Mouse (Mus musculus) layer of hippocampus, postnatal 36 days (tissue): ENCODE results near the gene Chrne. TPM values are rescaled to one million over a fixed set of nuclear protein-coding genes. Genes with fewer than 3 reads are reported as not detected.

Experiments
- DNase-seq, 2 experiments: peaks; one replicate each; pipeline ENCODE4 v3.0.0; 2022
- total RNA-seq, 2 experiments: library from RNA; stranded (reverse); gene quantifications; 2 replicates each; pipeline ENCODE4 v1.2.3; 2021

Gene Chrne
- total RNA-seq, 2 experiments from 2014 or later = not detected

DNA sequence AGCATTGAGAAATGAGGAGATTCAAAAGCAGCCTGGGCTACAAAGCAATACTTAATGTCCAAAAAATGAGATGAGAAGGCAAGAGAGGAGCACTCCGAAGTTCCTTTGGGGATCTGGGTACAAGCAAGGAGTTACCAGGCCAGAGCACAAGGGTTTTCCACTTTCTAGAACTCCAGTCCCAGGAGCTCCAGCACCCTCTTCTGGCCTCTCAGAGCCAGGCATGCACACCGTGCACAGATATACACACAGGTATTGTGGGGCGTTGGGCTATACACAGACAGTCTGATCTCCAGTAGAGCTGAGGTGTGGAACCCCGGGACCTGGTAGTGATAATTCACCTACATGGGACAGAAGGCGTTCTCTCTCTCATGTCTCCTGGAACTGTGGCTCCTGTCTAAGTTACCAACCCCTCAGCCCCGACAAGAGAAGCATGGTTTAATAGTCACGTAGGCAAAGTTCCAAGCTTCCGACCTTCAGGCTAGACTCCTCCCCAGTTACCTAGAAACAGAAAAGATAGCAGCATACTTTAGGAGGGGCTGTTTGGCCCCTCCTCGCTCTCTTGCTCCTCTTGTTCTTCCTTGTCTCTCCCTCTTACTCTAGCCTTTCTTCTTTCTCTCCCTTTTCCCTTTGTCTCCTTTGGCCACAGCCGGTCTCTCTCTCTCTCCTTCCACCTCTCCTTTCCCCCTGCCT lies 4.2 kb upstream of the Chrne start:
- DNase-seq = no peak

DNA sequence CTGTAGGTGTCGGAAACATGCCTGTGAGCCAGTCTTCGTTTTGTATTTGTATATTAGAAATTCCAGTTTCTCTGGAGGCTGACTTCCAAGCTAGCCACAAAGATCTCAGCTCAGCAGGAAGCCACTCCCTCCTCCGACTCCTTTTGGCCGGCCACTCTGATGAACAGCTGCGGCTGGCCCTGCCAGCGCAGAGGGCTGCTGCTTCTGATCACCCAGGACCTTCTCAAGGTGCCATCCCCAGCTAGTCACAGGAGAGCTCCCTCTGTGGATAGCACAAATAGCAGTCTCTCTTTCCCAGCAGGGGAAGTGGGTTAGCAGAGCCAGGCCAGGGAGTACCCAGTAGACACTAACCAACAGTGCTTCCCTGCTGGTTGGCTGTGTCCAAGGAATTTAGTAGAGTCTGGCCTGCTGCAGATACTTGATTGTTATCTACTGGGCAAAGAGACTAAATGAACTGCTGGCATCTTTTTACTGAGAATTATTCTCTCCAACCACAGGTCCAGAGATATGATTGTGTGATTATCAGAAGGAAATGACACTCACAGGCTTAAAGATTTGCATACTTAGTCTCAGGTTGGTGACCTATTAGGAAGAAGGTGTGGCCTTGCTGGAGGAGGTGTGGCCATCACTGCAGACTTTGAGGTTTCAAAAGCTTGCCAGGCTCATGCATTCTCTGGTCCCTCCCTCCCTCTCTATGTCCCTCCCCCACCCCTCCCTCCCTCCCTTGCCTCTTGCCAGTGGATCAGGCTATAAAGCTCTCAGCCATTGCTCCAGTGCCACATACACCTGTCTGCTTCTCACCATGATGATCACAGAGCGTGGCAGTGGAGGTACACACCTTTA lies 3.2 kb upstream of the Chrne start:
- DNase-seq = no peak

DNA sequence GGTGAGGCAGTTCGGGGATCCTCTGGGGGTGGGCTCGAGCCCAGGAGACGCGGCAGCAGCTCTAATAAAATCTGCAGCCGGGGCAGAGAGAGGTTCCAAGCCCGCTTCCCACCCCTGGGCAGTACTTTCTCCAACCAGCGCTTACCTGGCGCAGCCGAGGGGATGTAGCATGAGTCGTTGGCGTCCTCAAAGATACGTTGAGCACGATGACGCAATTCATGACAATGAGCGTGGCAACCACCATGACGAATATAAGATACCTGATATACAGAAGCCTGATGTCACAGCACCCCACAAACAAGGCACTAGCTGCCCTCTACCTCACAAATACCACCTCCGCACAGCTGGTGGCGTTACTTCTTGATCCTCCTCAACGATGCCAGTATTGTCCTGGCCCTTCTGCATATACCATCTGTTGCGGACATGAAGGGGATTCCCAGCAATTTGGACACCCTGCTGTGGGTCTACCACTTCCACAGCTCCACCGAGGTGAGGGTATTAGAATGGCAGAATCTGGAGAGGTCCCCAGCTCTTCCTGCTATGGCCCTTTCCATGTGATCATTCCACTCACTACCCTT lies 3.4 kb downstream of the Chrne start, which contains the start of gene 4930544D05Rik:
Gene 4930544D05Rik (plus strand): TSS at position 333 of the 578 bp plus-strand sequence.
- no peak for DNase-seq

DNA sequence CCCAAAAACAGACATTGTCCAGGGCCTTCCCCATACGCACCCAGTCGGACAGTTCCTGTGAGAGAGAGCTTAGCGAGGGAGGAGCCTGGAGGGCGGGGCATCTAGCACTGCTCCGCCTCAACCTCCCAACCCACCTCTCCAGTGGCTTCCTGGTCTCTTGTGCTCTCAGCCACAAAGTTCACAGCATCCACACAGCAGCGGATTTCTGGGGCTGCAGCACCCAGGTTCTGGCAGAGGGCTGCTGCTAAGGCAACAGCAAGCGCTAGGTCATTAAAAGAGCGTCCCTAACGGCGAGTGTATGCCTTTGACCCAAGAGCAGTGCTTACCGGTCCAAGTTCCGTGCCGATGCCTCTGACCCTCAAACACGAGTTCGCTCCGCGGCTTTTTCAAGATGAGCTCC lies 3.9 kb downstream of the Chrne start:
- peak in 1 of 2 experiments; percentile 47 for DNase-seq

DNA sequence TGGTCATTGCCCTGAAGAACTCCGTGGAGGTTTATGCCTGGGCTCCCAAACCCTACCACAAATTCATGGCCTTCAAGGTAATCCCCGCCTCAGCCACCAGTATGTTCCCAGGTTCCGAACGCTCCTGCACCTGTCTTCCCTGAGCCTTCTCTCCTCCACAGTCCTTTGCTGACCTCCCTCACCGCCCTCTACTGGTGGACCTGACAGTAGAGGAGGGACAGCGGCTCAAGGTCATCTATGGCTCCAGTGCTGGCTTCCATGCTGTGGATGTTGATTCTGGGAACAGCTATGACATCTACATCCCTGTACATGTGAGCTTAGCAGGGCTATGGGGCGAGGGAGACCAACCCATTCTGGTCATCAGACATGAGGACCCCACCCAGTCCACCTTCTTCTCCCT lies 6.5 kb downstream of the Chrne start:
- no peak for DNase-seq

DNA sequence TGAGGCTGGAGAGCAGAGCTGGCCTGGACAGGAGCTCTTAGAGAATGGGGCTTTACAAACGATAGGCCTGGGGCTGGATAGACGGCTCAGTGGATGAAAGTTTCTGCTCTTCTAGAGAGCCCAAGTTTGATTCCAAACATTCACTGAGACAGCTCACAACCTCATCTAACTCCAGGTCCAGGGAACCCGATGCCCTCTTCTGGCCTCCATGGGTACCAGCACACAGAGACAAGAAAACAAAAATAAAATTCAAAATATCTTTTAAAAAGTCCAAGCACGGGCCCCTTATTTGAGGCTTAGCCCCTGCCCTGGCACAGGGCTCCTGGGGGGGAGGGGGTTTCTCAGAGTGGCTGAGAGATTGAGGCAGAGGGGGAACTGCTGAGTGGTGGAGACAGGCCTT lies 8.3 kb downstream of the Chrne start:
- DNase-seq = no peak

DNA sequence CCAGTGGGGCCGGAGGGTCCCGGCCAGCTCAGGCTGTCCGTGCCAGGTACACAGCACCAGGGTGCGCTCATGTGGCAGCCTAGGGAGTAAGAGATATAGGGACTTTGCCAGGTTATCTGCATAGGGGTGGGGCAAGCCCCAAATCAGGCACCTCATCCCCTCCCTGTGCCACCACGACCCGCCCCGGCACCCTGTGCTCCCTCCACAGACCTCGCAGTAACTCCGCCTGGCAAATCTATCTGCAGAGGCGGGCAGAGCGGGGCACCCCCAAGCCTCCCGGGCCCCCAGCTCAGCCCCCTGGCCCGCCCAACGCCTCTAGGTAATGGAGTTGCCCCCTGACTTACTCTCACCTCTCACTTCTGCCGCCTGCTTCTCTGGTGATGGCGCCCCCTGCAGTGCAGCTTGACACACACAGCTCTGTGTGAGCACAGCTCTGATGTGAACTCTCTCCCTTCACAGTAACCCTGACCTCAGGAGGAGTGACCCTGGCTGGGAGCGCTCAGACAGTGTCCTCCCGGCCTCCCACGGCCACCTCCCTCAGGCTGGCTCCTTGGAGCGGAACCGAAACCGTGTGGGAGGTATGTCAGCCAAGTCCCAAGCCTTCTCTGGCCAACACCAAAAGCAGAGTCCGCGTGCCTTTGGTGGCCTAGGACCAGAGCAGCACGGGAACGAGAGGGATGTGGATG lies 10.5 kb downstream of the Chrne start:
- DNase-seq = no peak

DNA sequence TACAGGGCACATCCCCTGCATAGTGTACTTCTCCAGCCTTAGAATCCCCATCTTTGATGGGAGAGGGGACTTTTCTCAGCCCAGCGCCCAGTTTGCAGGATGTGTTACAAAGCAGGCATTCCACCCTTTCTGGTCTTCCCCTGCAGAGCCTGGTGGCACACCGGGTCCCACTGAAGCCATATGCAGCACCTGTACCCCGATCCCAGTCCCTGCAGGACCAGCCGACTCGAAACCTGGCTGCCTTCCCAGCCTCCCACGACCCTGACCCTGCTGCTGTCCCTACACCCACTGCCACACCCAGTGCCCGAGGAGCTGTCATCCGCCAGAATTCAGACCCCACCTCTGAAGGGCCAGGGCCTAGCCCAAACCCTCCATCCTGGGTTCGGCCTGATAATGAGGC lies 11.4 kb downstream of the Chrne start:
- no peak for DNase-seq

DNA sequence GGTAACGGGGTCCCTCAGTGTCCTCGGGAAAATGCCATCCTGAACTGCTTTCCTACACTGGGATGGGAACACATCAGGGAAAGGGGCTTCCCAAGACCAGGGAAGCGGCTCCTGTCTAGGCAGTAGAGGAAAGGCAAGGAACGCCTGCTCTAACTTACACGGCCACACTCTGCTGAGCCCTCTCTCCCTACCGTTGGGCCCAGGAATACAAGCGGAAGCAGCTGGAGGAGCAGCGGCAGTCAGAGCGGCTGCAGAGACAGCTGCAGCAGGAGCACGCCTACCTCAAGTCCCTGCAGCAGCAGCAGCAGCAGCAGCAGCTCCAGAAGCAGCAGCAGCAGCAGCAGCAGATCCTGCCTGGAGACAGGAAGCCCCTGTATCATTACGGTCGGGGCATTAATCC lies 12.3 kb downstream of the Chrne start:
- no peak for DNase-seq

DNA sequence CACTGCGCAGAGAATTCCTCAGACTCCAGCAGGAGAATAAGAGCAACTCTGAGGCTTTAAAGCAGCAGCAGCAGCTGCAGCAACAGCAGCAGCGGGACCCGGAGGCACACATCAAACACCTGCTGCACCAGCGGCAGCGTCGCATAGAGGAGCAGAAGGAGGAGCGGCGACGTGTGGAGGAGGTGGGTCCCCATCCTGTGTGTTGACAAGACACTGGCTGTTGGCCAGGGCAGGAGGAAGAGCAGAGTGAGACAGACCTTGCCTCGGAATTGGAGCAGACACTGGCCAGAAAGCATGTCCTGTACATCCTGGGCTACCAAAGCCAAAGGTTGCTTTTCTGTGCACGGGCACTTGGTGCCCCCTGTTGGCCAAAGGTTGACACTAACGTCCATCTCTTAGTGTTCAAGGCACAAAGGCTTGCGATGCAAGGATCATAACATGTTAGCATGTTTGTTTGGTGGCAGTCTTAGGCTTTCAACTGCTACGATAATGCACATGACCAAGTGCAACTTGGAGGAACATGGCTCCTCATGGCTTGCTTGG lies 13.9 kb downstream of the Chrne start:
- DNase-seq = peak in 1 of 2 experiments; percentile 66

DNA sequence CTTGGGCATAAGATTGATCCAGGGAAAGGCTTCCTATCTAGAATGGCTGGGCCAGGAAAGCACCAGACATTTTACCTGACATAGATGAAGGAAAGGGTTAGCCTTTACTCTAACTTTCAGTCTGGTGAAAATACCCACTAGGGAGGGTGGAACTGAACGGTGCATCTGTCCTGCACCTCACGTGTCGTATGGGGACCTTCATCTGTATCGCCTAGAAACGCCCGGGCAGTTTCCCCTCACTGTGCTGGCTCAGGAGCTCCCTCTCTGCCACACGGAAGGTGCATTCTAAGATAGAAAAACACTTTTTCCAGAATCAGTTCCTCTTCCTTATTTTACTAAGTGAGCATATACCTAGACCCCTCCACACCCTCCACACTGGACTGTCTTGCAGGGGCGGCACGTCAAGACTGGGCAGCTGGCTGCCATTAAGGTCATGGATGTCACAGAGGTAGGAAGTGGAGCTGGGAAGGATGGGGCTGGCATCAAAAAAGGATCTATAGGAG lies 20.5 kb downstream of the Chrne start:
- DNase-seq = no peak

DNA sequence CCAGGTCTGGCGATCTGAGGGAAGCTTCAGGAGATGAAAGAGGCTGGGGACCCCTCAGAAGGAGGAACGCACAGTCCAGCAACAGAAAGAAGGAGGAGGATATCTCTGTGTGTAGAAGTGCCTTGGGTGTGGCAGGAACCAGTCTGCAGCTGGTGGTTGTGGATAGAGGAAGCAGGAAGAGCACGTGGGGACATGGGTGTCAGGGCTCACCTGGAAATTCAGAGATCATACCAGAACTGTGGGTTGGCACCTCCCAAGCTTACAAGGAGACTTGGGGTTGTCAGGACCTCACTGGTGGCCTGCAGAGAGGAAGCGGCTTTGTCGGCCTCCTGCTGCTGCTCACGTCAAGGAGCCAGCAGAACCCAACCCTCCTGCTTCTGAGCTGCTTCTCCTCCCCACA lies 21.7 kb downstream of the Chrne start:
- no peak for DNase-seq

DNA sequence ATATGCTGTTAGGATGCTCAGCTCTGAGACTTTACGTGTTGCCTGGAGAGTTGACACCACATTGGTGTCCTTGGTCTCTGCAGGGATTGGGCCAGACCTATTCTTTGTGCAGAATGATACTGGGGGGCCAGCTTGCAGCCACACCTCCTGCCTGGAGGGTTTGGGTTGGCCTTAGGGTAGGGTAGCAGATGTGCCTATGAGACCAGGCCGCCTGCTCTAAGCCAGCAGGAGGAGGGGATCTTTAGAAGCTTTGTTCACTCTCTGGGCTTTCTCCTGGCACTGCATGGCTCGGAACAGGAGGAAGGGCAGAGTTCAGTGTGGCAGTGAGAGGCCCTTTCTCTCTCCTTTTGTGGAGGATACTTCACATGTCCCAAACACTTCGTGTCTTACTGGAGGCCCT lies 22.9 kb downstream of the Chrne start:
- no peak for DNase-seq

DNA sequence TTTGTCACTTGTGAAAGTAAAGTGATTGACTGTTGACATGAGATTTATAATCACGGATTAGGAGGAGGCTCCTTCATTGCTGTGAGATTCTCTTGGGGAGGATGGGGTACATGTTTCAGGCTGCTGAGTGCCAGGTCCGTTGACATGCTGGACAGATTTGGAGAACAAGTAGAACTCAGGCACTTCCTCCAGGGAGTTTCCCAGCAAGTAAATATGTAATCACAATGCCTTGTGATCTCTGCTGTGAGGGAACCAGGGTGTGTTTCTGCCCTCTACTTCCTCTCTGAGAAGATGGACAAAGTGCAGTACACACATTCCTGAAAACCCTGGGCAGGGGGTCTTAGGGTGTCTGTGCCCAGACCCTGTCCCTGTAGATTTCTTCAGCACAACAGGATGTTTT lies 23.4 kb downstream of the Chrne start:
- no peak for DNase-seq

DNA sequence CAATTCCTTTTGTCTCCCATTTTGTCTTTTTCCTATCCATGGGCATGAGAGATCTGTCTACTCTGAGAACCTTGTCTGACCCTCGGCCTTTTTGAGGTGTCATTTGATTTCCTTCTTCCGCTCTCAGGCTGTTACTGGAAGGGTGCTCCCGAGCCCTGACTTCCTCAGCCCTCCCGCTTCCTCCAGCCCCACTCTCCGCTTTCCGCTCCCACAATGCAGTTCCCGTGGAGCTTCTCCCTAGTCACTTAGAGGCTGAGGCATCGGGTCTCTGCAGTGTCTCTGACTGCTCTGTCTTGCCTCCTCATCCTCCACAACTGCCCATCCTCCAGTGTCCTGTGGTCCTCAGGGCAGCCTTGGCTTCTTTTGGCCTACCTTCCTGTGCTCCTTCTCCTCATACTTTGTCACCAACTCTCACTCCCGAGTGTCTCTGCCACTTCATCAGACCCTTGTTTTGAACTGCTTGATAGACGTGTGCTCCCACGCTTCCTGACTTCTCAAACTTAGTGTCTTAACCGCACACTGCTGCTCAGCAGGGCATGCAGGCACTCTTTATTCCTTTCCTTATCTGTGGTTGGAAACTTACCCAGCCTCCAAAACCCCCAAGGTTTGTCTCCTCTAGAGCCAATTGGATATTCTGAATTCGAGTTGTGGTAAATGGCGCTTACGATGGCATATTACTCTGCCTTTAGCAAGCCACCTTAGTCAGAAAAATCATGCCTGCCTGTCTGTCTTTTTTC lies 24.6 kb downstream of the Chrne start:
- DNase-seq = no peak

DNA sequence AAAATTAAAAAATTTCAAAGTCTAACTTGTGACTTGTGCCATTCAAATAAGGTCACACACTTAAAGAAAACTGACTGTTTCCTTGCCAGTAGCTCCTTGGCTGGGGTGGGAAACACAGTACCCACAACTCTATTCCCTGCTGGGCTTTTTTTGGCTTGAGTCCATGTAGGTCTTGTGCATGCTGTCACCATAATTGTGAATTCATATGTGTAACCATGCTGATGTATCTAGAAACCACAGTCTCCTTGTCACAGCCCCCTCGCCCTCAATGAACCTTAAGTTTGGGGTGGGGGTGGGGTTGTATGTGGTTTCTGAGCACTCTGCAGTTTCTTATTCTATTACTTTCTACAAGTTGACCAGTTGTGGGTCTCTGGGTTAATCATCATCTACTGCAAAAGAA lies 27.3 kb downstream of the Chrne start:
- DNase-seq = no peak

DNA sequence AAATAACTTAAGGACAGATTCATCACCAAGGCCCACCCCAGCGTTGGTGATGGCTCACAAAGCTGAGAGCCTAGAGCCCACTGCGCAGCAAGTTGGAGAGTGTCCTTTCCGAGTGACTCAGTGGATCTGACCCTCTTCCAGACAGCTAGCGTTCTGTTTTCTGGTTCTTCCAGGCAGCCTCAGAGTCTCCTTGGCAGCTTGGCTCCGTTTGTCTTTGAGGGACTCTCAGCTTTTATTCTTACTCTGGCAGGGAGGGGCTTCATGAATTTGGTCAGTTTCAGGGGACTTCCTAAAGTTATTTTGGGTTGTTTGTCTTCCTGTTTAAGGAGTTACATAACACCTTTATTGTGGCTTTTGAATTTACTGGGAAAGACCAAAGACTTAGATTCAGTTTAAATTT lies 32.1 kb downstream of the Chrne start:
- DNase-seq = no peak

DNA sequence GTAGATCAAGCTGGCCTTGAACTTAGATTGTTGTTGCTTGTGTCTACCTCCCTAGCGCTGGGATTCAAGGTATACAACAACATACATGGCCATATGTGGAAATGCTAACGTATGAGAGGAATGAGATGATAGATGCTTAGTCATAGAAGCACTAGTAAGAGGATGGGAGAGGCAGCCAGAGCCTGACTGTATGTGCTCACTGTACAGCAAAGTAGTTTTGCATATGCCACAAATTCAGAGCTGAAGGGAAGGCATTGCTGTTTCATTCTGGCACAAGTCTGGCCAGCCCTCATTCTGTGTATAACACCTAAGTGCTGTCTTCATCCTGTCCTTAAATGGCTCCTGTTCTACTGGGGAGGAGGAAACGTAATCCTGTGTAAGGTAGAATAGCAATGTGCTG lies 32.8 kb downstream of the Chrne start:
- DNase-seq = no peak

DNA sequence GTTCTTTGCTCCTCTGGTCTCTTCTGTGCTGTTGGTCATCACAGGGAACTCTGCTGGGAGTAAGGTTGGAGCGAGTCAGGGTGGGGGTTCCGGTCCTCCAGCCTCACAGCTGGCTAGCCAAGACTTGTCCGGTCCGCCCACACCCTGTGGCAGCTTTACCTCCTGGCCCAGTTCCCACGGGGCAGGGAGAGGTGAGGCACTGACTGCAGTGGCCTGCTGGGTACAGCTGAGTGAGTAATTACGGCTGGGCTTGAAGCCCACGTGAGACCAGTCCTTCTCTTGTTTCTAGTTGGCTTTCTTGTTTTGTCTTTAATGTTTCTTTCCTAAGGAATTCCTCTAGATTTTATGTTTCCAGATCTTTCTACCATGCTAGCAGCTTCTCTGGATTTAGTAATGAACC lies 33.6 kb downstream of the Chrne start:
- DNase-seq = no peak

DNA sequence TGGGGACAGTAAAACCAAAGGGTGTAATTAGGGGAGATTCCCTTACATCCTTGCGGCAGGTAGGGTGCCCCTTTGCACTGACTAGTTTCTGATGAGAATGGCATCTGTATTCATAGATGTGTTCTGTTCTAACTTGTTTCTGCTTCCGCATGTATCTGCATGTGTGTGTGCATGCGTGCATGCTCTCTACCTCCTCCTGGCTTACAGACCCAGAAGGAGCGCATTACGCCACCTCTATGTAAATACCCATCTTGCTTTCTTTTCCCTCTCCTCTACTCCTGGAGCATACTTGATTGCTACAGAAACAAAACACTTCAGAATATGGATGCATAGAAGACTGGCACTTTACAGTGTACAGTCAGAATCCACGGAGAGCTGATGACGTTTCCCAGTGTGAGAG lies 35.2 kb downstream of the Chrne start:
- DNase-seq = no peak

DNA sequence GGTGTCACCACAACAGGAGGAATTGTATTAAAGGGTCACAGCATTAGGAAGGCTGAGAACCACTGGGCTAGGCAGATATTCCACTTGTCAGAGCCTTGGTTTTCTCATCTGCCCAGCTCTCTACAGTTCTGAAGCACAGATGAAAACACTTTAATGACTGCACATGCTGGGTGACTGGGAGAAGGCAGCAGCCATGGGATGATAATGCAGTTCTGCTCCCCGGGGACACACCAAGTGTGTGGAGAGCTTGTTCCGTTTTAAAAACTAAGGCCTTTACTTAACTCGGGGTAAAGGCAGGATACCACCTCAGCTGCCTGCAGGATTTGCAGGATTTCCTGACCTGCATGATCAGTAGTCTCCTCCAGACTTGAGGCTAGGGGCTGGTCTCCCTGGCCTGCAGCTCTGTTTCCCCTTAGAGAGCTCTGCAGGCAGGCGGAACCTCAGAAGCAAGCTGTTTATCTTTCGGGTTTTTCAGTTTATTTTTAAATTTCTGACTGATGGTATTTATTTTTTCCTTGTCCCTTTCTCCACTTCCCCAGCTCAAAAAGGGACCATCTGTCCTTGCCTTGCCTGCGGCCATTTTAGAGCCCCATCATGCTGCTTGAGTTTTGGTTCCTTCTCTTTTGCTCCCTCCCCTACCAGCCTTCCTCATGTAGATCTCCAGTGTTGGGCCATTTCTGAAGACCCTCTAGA lies 35.8 kb downstream of the Chrne start:
- DNase-seq = no peak
